Mouse (Mus musculus): Measurements from ENCODE around the gene Crtc3. TPM values are rescaled to one million over a fixed set of nuclear protein-coding genes. Genes with fewer than 3 reads are reported as not detected.

Gene Crtc3
- polyA plus RNA-seq, 1 experiment from 2014 or later, result 23.9 TPM

- ATAC-seq (ENCODE audit: low FRiP score, low read depth), result no peak
- 16% methylated on average over 12 of the region's 12 CpGs for WGBS
- 0 out of 2 replicates have a peak, but pooled peaks cover 6% of the 10 kb centered on the region for H3K36me3 ChIP-seq
- no peaks in the 10 kb centered on the region for H3K9me3 ChIP-seq
- peak overlapping the region; percentile 26; the same call in 1 of the 2 replicates for H3K4me2 ChIP-seq (replicated peaks)
- peaks cover 20% of the 10 kb centered on the region for H3K4me1 ChIP-seq
- no peaks in the 10 kb centered on the region for H3K27me3 ChIP-seq
- H3K4me3 ChIP-seq, result no peak overlapping the region
- H3K9ac ChIP-seq, result no peak overlapping the region
- peak overlapping the region; percentile 6; the same call in 1 of the 2 replicates for H3K27ac ChIP-seq
These were observed 8.3 kb downstream of the Crtc3 start for GRCm38 (mm10) chr7:80680218-80680847.

GRCm38 (mm10) chr7:80672323-80672722 is 16.4 kb downstream of the Crtc3 start:
- Histone ChIP-seq H3K36me3 (peaks cover 22% of the 10 kb centered on the region), H3K4me3 (no peak overlapping the region), H3K27me3 (no peaks in the 10 kb centered on the region), H3K9me3 (no peaks in the 10 kb centered on the region), H3K4me1 (peaks cover 13% of the 10 kb centered on the region), H3K9ac (no peak overlapping the region), H3K27ac (no peak overlapping the region), H3K4me2 (replicated peaks) (no peak overlapping the region)
- no peak for ATAC-seq (ENCODE audit: low FRiP score, low read depth)
- WGBS, result 82% methylated on average over 3 of the region's 3 CpGs

- ATAC-seq (ENCODE audit: low FRiP score, low read depth), result no peak
- H3K36me3 ChIP-seq, result peaks cover 16% of the 10 kb centered on the region
- no peak overlapping the region for H3K27ac ChIP-seq
- H3K4me1 ChIP-seq, result peaks cover 23% of the 10 kb centered on the region
- H3K4me2 ChIP-seq (replicated peaks), result no peak overlapping the region
- no peak overlapping the region for H3K9ac ChIP-seq
- H3K9me3 ChIP-seq, result no peaks in the 10 kb centered on the region
- no peaks in the 10 kb centered on the region for H3K27me3 ChIP-seq
- 89% methylated on average over 6 of the region's 6 CpGs for WGBS
- no peak overlapping the region for H3K4me3 ChIP-seq
These were observed 17.8 kb downstream of the Crtc3 start for GRCm38 (mm10) chr7:80670889-80671288.

- Histone ChIP-seq H3K4me3 (no peak overlapping the region), H3K27ac (peak overlapping the region; percentile 18), H3K27me3 (no peaks in the 10 kb centered on the region), H3K9ac (peak overlapping the region; percentile 0; the same call in 1 of the 2 replicates), H3K9me3 (no peaks in the 10 kb centered on the region), H3K4me1 (peaks cover 28% of the 10 kb centered on the region), H3K4me2 (replicated peaks) (no peak overlapping the region), H3K36me3 (peaks cover 9% of the 10 kb centered on the region)
- 43% methylated on average over 11 of the region's 11 CpGs for WGBS
- no peak for ATAC-seq (ENCODE audit: low FRiP score, low read depth)
These were observed 21.5 kb downstream of the Crtc3 start for GRCm38 (mm10) chr7:80667190-80667589.

GRCm38 (mm10) chr7:80666198-80666915 is 22.3 kb downstream of the Crtc3 start:
- H3K9me3 ChIP-seq, result no peaks in the 10 kb centered on the region
- H3K4me2 ChIP-seq (replicated peaks), result no peak overlapping the region

GRCm38 (mm10) chr7:80661082-80661481 is 27.6 kb downstream of the Crtc3 start:
- Histone ChIP-seq H3K27me3 (no peaks in the 10 kb centered on the region), H3K36me3 (no peaks in the 10 kb centered on the region), H3K9ac (no peak overlapping the region), H3K4me1 (peaks cover 39% of the 10 kb centered on the region), H3K4me2 (replicated peaks) (no peak overlapping the region), H3K27ac (no peak overlapping the region), H3K9me3 (no peaks in the 10 kb centered on the region), H3K4me3 (no peak overlapping the region)
- WGBS, result 93% methylated on average over 4 of the region's 4 CpGs
- ATAC-seq (ENCODE audit: low FRiP score, low read depth), result no peak

More at GRCm38 (mm10) chr7:80666198-80666915, 22.3 kb downstream of the Crtc3 start:
- Histone ChIP-seq H3K36me3 (0 out of 2 replicates have a peak, but pooled peaks cover 4% of the 10 kb centered on the region), H3K27me3 (no peaks in the 10 kb centered on the region), H3K9ac (no peak overlapping the region), H3K27ac (peak overlapping the region; percentile 55; the same call in 1 of the 2 replicates), H3K4me3 (no peak overlapping the region), H3K4me1 (peaks cover 28% of the 10 kb centered on the region)
- ATAC-seq (ENCODE audit: low FRiP score, low read depth), result no peak; the same call in 1 of the 2 replicates
- WGBS, result 28% methylated on average over 10 of the region's 10 CpGs

GRCm38 (mm10) chr7:80660619-80661018 is 28.1 kb downstream of the Crtc3 start:
- Histone ChIP-seq H3K9me3 (no peaks in the 10 kb centered on the region), H3K36me3 (no peaks in the 10 kb centered on the region), H3K9ac (no peak overlapping the region), H3K4me1 (peaks cover 39% of the 10 kb centered on the region), H3K27me3 (no peaks in the 10 kb centered on the region), H3K4me3 (no peak overlapping the region), H3K27ac (no peak overlapping the region), H3K4me2 (replicated peaks) (no peak overlapping the region)
- WGBS, result 74% methylated on average over 4 of the region's 4 CpGs
- no peak for ATAC-seq (ENCODE audit: low FRiP score, low read depth)

GRCm38 (mm10) chr7:80657896-80658295 is 30.8 kb downstream of the Crtc3 start:
- H3K36me3 ChIP-seq, result no peaks in the 10 kb centered on the region
- H3K27ac ChIP-seq, result peak overlapping the region; percentile 40; the same call in 1 of the 2 replicates
- 41% methylated on average over 8 of the region's 8 CpGs for WGBS
- ATAC-seq (ENCODE audit: low FRiP score, low read depth), result 0 out of 2 replicates have a peak, but pooled peaks have one; percentile 59
- H3K27me3 ChIP-seq, result no peaks in the 10 kb centered on the region
- H3K4me1 ChIP-seq, result peaks cover 58% of the 10 kb centered on the region
- no peak overlapping the region for H3K4me2 ChIP-seq (replicated peaks)
- H3K9me3 ChIP-seq, result no peaks in the 10 kb centered on the region
- no peak overlapping the region for H3K9ac ChIP-seq
- no peak overlapping the region for H3K4me3 ChIP-seq

GRCm38 (mm10) chr7:80655350-80656013 is 33.2 kb downstream of the Crtc3 start:
- Histone ChIP-seq H3K4me2 (replicated peaks) (no peak overlapping the region), H3K27me3 (no peaks in the 10 kb centered on the region), H3K27ac (peak overlapping the region; percentile 49; the same call in 1 of the 2 replicates), H3K36me3 (peaks cover 1% of the 10 kb centered on the region; the same call in 1 of the 2 replicates), H3K9ac (no peak overlapping the region; the same call in 1 of the 2 replicates), H3K4me3 (no peak overlapping the region), H3K9me3 (no peaks in the 10 kb centered on the region), H3K4me1 (peaks cover 61% of the 10 kb centered on the region)
- ATAC-seq (ENCODE audit: low FRiP score, low read depth), result peak; percentile 2; the same call in 1 of the 2 replicates
- 62% methylated on average over 6 of the region's 6 CpGs for WGBS

- Histone ChIP-seq H3K9me3 (no peaks in the 10 kb centered on the region), H3K27ac (no peak overlapping the region), H3K4me2 (replicated peaks) (no peak overlapping the region), H3K27me3 (no peaks in the 10 kb centered on the region), H3K4me1 (peaks cover 59% of the 10 kb centered on the region), H3K4me3 (no peak overlapping the region), H3K9ac (no peak overlapping the region), H3K36me3 (peaks cover 4% of the 10 kb centered on the region; the same call in 1 of the 2 replicates)
- 82% methylated on average over 5 of the region's 5 CpGs for WGBS
- ATAC-seq (ENCODE audit: low FRiP score, low read depth), result no peak
These were observed 33.8 kb downstream of the Crtc3 start for GRCm38 (mm10) chr7:80654926-80655325.

- 85% methylated on average over 7 of the region's 7 CpGs for WGBS
- Histone ChIP-seq H3K9ac (no peak overlapping the region), H3K27me3 (no peaks in the 10 kb centered on the region), H3K36me3 (peaks cover 4% of the 10 kb centered on the region; the same call in 1 of the 2 replicates), H3K4me3 (no peak overlapping the region), H3K9me3 (no peaks in the 10 kb centered on the region), H3K27ac (no peak overlapping the region), H3K4me2 (replicated peaks) (no peak overlapping the region), H3K4me1 (peaks cover 59% of the 10 kb centered on the region)
- no peak for ATAC-seq (ENCODE audit: low FRiP score, low read depth)
These were observed 34.3 kb downstream of the Crtc3 start for GRCm38 (mm10) chr7:80654393-80654792.

- Histone ChIP-seq H3K9me3 (no peaks in the 10 kb centered on the region), H3K36me3 (peaks cover 4% of the 10 kb centered on the region; the same call in 1 of the 2 replicates), H3K4me2 (replicated peaks) (no peak overlapping the region), H3K9ac (no peak overlapping the region), H3K4me1 (peaks cover 59% of the 10 kb centered on the region), H3K27me3 (no peaks in the 10 kb centered on the region), H3K4me3 (no peak overlapping the region), H3K27ac (no peak overlapping the region)
- ATAC-seq (ENCODE audit: low FRiP score, low read depth), result no peak
- 90% methylated on average over 7 of the region's 7 CpGs for WGBS
These were observed 34.7 kb downstream of the Crtc3 start for GRCm38 (mm10) chr7:80653971-80654370.
